Mouse (Mus musculus): ENCODE data around the gene Rasl10a.
"Not testable (repeated sequence)": the region's sequence is repeated elsewhere in the genome, so short reads cannot be mapped to it uniquely, and the experiment has no call there.

The Rasl10a gene

GRCm38 (mm10) chr11:5074882-5075281, 17.0 kb downstream of the Rasl10a start:
- DNase-seq (ENCODE audit: low read depth, low spot score) = peak; percentile 33

DNA sequence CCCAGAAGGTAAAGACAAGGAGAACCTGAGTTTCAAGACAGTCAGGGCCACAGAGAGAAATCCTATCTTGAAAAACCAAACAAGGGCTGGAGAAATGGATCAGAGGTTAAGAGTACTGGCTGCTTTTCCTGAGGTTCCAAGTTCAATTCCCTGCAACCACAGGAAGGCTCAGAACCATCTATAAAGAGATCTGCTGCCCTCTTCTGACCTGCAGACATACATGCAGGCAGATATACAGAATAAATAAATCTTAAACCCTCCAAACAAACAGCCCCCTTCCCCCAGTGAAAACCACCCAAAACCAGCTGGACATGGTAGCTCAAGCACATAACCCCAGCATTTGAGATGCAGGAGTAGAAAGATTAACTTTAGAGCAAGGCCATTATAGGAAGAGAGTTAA, 17.8 kb downstream of the Rasl10a start:
- DNase-seq (ENCODE audit: low read depth, low spot score) = no peak

GRCm38 (mm10) chr11:5076843-5077242, 18.9 kb downstream of the Rasl10a start:
- DNase-seq (ENCODE audit: low read depth, low spot score) = not testable (repeated sequence)

DNA sequence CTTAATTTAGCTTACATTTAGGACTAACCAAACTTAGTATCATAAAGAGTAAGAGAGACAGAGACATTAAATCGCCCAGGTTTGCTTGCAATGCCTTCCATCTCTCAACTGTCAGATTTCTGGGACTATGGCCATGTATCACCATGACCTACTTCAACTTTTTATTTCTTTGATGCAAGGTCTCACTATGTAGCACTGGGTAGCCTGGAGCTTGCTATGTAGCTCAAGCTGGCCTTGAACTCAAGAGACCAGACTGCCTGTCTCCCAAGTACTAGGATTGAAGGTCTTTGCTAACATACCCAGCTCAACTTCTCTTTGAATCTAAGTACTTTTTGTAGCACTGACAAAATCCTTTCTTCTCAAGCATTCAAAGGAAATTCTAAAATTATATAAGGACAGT, 31.2 kb downstream of the Rasl10a start:
- no peak for DNase-seq (ENCODE audit: low read depth, low spot score)

GRCm38 (mm10) chr11:5091706-5092105, 33.8 kb downstream of the Rasl10a start:
- DNase-seq (ENCODE audit: low read depth, low spot score) = no peak

DNA sequence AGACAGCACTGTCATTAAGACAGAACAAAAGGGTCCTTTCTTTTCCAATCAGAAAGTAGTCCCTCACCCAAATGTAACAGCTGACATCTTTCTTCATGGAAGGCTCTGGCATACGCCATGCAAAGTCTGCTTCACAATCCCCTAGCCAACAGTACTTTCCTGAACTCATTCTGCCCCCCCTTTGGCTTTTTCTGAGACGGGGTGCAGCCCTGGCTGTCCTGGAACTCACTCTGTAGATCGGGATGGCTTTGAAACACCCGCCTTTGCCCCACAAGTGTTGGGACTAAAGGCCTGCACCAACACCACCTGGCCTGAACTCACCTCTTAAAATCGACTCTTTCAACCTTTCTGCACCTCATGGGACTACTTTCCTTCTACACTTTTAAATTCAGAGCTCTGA, 37.9 kb downstream of the Rasl10a start:
- no peak for DNase-seq (ENCODE audit: low read depth, low spot score)

GRCm38 (mm10) chr11:5096480-5097020, 38.6 kb downstream of the Rasl10a start:
- peak; percentile 21 for DNase-seq (ENCODE audit: low read depth, low spot score)

GRCm38 (mm10) chr11:5098035-5098735, 40.3 kb downstream of the Rasl10a start:
- no peak for DNase-seq (ENCODE audit: low read depth, low spot score)

DNA sequence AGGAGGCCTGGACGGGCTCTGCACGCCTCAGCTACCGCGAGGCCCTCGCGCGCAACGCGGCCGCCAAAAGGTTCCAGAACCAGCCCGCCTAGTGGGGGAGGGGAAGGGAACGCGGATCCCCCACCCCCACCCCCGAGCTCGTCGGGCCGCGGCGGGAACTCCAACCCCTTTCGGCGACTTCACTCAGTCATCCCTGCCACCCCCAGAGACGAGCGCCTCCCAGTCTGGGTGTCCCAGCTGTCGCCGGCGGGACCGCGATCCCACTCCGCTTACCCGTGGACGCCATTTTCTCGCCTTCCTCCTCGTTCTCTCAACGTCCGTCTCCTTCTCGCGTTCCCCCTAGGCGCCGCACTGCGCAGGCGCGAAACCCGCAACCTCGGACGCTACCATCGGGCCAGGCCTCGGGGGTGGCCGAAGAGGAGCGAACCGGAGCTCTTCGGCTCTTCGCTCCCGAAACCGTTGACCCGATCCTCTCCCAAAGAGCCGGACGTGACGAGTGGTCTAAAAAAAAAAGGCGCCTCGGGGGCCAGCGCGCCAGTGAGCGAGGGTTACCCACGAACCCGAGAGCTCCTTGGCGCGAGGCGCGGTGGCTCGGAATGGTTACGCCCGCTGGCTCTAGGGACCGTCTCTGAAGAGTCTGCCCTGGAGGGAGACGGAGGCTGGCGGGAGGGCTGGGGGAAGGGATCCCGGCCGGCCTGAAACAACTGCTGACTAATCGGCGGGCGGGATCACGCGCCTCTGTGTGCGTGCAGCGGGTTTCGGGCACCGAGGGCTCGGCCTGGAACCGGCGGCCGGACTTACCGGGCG, 41.0 kb downstream of the Rasl10a start, which contains the start of the genes Rhbdd3 and Ewsr1:
TSS of gene Rhbdd3 (plus strand) at position 191 of the 807 bp plus-strand sequence.
TSS of gene Ewsr1 (minus strand) at position 531 of the 807 bp plus-strand sequence.
- peak; percentile 98 for DNase-seq (ENCODE audit: low read depth, low spot score)

GRCm38 (mm10) chr11:5099576-5100183, 41.8 kb downstream of the Rasl10a start:
- DNase-seq (ENCODE audit: low read depth, low spot score) = peak; percentile 78

- DNase-seq (ENCODE audit: low read depth, low spot score) = no peak
Measured at GRCm38 (mm10) chr11:5100283-5100682, 42.4 kb downstream of the Rasl10a start.

DNA sequence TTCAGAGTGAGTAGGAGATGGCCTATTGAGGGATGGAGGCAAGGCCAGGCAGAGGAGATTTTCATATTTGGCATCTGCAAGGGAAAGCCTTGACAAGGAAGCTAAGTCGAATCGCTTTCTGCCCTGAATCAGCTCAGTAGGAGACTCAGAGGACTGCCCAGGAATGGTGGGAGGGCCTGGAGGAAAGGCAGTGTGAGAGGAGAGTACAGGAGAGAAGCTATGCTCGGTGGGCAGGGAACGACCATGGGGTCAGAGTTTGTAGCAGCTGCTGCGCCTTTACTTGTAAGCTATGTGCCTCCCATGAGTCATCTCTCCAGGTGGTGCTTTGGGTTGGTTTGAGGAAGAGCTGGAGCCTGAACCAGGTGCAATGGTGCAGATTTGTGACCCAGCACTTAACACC, 42.9 kb downstream of the Rasl10a start:
- DNase-seq (ENCODE audit: low read depth, low spot score) = no peak

GRCm38 (mm10) chr11:5101641-5102040, 43.7 kb downstream of the Rasl10a start:
- DNase-seq (ENCODE audit: low read depth, low spot score) = no peak

- DNase-seq (ENCODE audit: low read depth, low spot score) = no peak
Measured at GRCm38 (mm10) chr11:5102384-5102783, 44.5 kb downstream of the Rasl10a start.

DNA sequence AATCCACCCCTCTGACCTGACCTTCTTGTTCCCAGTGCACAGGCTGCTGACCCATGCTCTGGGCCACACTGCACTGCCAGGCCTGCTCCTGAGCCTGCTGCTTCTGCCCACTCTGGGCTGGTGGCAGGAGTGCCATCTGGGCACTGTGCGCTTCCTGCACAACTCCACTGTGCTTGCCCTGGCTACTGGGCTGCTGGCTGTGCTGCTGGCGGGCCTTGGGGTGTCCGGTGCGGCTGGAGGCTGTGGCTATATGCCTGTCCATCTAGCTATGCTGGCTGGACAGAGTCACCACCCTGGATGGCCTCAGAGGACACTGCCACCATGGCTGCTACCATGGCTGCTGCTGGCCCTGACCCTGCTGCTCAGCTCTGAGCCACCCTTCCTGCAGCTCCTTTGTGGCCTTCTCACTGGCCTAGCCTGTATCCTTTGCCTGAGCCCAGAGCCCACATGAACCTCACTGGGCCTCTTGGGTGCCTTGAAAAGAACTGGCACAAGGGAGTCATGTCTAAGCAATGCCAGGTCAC, 46.1 kb downstream of the Rasl10a start:
- DNase-seq (ENCODE audit: low read depth, low spot score) = no peak

DNA sequence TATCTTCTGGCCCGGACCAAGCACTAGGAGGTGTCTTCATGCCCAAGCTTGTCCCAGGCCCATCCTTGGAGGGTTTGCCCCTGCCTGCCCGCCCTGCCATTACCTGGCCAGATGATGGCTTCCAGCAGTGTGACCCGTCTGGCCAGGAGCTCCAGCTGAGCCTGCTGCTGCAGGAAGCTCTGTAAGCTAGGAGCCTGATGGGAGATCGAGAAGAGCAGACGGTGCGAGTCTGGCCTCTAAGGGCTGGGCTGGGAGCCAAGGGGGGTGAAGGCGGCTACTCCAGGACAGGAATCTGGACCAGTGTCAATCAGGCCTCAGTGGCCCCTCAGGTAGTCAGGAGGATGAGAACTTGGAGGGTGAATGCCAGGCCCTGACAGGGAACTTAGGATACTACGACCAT, 51.5 kb downstream of the Rasl10a start:
- DNase-seq (ENCODE audit: low read depth, low spot score) = no peak

All from CD4-positive helper T cell, adult 2 months (primary cell).